Mouse (Mus musculus) myocyte (in vitro differentiated cells): ENCODE results near the gene Pde7b. TPM values are rescaled to one million over a fixed set of nuclear protein-coding genes. Genes with fewer than 3 reads are reported as not detected.

Experiments used
- H3K27me3 ChIP-seq: one replicate; pipeline ENCODE4 v1.6.1; 2011; ENCODE audit not compliant: control insufficient read depth, insufficient read depth, insufficient read length
- H3K36me3 ChIP-seq: one replicate; pipeline ENCODE4 v1.6.1; 2011; ENCODE audit not compliant: control insufficient read depth, insufficient read depth
- H3K4me2 ChIP-seq: one replicate; pipeline ENCODE4 v1.6.1; 2011; ENCODE audit warnings: low read depth, control low read depth
- H3K4me3 ChIP-seq: one replicate; pipeline ENCODE4 v1.5.1; 2011; ENCODE audit warnings: mild to moderate bottlenecking, control low read depth, moderate library complexity
- H3K79me2 ChIP-seq: one replicate; pipeline ENCODE4 v1.6.1; 2011; ENCODE audit not compliant: control insufficient read depth, insufficient read depth
- H3ac ChIP-seq: one replicate; pipeline ENCODE4 v1.6.1; 2011; ENCODE audit not compliant: control insufficient read depth, insufficient read length
- CEBPB ChIP-seq: IDR thresholded peaks from 2 replicates; pipeline ENCODE4 v1.6.1; 2011; ENCODE audit warnings: mild to moderate bottlenecking, moderate library complexity; ENCODE audit not compliant: poor library complexity, insufficient read depth, severe bottlenecking
- E2F4 ChIP-seq: IDR thresholded peaks from one replicate; pipeline ENCODE4 v1.6.1; 2011; ENCODE audit warnings: mild to moderate bottlenecking, control low read depth, moderate library complexity; ENCODE audit not compliant: insufficient read depth
- MAX ChIP-seq: IDR thresholded peaks from one replicate; pipeline ENCODE4 v1.6.1; 2011; ENCODE audit warnings: low read depth, mild to moderate bottlenecking, control low read depth
- MYOD1 ChIP-seq, 3 experiments: IDR thresholded peaks; one replicate each; pipeline ENCODE4 v1.6.1; 2011; ENCODE audit warnings: control low read depth in 2 of 3, low read depth in 2 of 3, mild to moderate bottlenecking in 2 of 3, moderate library complexity in 1 of 3; ENCODE audit not compliant: insufficient read length in 2 of 3, control insufficient read depth in 1 of 3
- MYOG ChIP-seq, 3 experiments: IDR thresholded peaks; one replicate each; pipeline ENCODE4 v1.6.1; 2011; ENCODE audit warnings: control low read depth in 2 of 3, low read depth in 2 of 3, mild to moderate bottlenecking in 2 of 3; ENCODE audit not compliant: insufficient read length in 2 of 3, control insufficient read depth in 1 of 3, insufficient read depth in 1 of 3
- POLR2A ChIP-seq: IDR thresholded peaks from one replicate; pipeline ENCODE4 v1.6.1; 2011; ENCODE audit warnings: low read depth, mild to moderate bottlenecking, control low read depth, moderate library complexity; ENCODE audit not compliant: insufficient read length
- POLR2AphosphoS2 ChIP-seq: IDR thresholded peaks from one replicate; pipeline ENCODE4 v1.6.1; 2011; ENCODE audit warnings: low read depth, control low read depth; ENCODE audit not compliant: insufficient read length
- REST ChIP-seq: IDR thresholded peaks from one replicate; pipeline ENCODE4 v1.6.1; 2011; ENCODE audit warnings: mild to moderate bottlenecking, control low read depth, moderate library complexity; ENCODE audit not compliant: insufficient read depth, insufficient read length
- SRF ChIP-seq: IDR thresholded peaks from one replicate; pipeline ENCODE4 v1.6.1; 2011; ENCODE audit warnings: low read depth; ENCODE audit not compliant: control insufficient read depth, insufficient read length
- TCF12 ChIP-seq: IDR thresholded peaks from one replicate; pipeline ENCODE4 v1.6.1; 2011; ENCODE audit warnings: mild to moderate bottlenecking, control low read depth; ENCODE audit not compliant: poor library complexity, insufficient read depth, severe bottlenecking
- TCF3 ChIP-seq: IDR thresholded peaks from one replicate; pipeline ENCODE4 v1.6.1; 2011; ENCODE audit warnings: low read depth, control low read depth; ENCODE audit not compliant: insufficient read length
- USF1 ChIP-seq: IDR thresholded peaks from one replicate; pipeline ENCODE4 v1.6.1; 2011; ENCODE audit warnings: low read depth, mild to moderate bottlenecking, control low read depth, moderate library complexity
- polyA plus RNA-seq: library from polyadenylated mRNA; unstranded; fragments of >200 nt; fragmentation: generic; extraction: Trizol; gene quantifications from one replicate; pipeline ENCODE4 v1.2.1, GENCODE M21; 2012; ENCODE audit warnings: missing spikeins

The Pde7b gene
- polyA plus RNA-seq, 1 experiment: 0.16 TPM

DNA sequence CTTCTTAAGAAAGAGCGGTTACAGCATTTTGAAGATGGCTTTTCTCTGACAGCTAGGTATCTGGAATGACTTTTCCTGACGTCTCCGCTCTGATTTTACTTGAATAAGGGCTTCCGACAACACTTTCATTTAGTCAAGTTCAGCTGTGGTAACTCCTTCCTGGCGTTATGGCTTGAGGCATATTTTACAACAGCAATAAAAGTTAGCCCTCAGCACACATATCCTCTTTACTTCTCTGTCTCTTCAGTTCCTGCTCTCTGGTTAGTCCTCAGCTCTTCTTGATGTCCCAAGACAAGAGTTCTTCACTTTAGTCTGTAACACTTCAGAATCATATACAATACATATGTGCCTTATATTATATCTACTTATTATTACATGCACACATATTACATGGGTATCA is 251.4 kb downstream of the Pde7b start:
- no peaks in the 10 kb centered on the region for H3K36me3 ChIP-seq
- TF ChIP-seq MYOG (IDR thresholded peaks at IDR 0.05; ENCODE audit: control insufficient read depth in 1 of 3, insufficient read depth in 1 of 3, insufficient read length in 2 of 3, low read depth in 2 of 3) (no peak), CEBPB (no peak), TCF12 (no peak), POLR2AphosphoS2 (no peak), USF1 (no peak), REST (no peak), E2F4 (no peak), TCF3 (no peak), SRF (no peak)
- H3K79me2 ChIP-seq: no peaks in the 10 kb centered on the region
- no peak overlapping the region for H3K4me2 ChIP-seq
- no peak overlapping the region for H3K4me3 ChIP-seq
- H3ac ChIP-seq: no peak overlapping the region
- no peaks in the 10 kb centered on the region for H3K27me3 ChIP-seq

DNA sequence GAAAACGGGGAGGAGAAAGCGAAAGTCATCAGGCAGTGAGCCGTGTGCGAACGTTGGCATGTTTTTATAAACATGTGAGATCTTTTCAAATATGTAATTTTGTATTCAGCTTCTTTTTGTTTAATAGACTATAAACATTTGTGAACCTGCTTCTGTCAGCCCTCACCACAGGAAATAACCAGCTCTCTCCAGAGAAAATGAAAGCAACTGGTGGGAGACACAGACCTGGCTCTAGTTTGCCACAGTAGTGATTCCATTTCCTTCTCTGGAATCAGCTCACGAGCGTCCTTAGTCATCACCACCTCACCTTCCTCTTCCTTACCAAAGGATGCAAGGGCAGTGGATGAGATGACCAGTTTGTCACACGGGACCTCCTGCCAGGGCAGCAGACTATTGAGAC is 252.9 kb downstream of the Pde7b start:
- H3K27me3 ChIP-seq: no peaks in the 10 kb centered on the region
- TF ChIP-seq POLR2AphosphoS2 (no peak), POLR2A (no peak), USF1 (no peak), SRF (no peak), MAX (no peak), MYOD1 (IDR thresholded peaks at IDR 0.05; ENCODE audit: control insufficient read depth in 1 of 3, insufficient read length in 2 of 3, low read depth in 2 of 3) (no peak), TCF3 (no peak), REST (no peak), E2F4 (no peak), MYOG (IDR thresholded peaks at IDR 0.05; ENCODE audit: control insufficient read depth in 1 of 3, insufficient read depth in 1 of 3, insufficient read length in 2 of 3, low read depth in 2 of 3) (no peak), CEBPB (no peak), TCF12 (no peak)
- no peak overlapping the region for H3K4me3 ChIP-seq
- H3K36me3 ChIP-seq: no peaks in the 10 kb centered on the region
- H3K79me2 ChIP-seq: no peaks in the 10 kb centered on the region
- H3K4me2 ChIP-seq: peak overlapping the region; percentile 44
- no peak overlapping the region for H3ac ChIP-seq

DNA sequence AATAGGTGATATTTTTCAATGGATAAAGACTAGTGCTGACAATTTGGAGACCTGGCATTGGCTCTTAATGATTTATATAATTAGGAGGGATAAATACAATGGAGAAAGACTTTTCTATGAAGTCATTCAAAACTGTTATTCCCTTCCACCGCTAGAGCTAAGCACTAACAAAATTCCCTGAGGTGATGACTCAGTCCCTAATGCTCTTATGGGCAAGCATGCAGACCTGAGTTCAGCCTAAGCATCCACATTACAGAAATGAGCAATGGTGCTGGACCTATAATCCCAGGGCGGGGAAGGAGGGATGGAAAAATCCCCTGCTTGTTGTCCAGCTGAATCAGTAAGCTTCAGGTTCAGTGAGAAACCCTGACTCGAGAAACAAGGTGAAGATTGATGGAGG is 260.2 kb downstream of the Pde7b start:
- Histone ChIP-seq H3K27me3 (no peaks in the 10 kb centered on the region), H3K79me2 (no peaks in the 10 kb centered on the region), H3ac (no peak overlapping the region), H3K4me3 (no peak overlapping the region), H3K4me2 (no peak overlapping the region), H3K36me3 (no peaks in the 10 kb centered on the region)
- TF ChIP-seq MYOG (IDR thresholded peaks at IDR 0.05; ENCODE audit: control insufficient read depth in 1 of 3, insufficient read depth in 1 of 3, insufficient read length in 2 of 3, low read depth in 2 of 3) (no peak), SRF (no peak), MAX (no peak), POLR2AphosphoS2 (no peak), MYOD1 (IDR thresholded peaks at IDR 0.05; ENCODE audit: control insufficient read depth in 1 of 3, insufficient read length in 2 of 3, low read depth in 2 of 3) (no peak), TCF3 (no peak), CEBPB (no peak), E2F4 (no peak), USF1 (no peak), POLR2A (no peak), TCF12 (no peak), REST (no peak)

DNA sequence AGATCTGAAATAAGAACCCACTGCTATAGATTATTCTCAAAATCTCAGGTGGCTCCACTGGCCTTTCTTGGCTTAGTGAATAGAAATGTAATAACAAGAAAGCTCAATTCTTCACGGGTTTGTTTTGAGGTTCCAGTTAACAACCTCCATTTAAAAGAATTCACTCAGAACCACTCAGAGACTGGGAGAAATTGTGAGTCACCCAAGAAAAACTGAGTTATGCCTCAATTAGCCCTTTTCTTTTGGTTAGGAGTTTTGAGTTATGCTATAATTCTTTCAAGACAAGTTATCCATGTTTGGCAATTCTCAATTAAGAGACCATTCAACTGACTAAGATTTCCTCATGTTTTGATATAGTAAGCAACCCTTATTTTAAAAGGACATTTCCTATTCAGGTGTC is 260.9 kb downstream of the Pde7b start:
- no peak overlapping the region for H3K4me2 ChIP-seq
- H3K36me3 ChIP-seq: no peaks in the 10 kb centered on the region
- TF ChIP-seq POLR2AphosphoS2 (no peak), MYOD1 (IDR thresholded peaks at IDR 0.05; ENCODE audit: control insufficient read depth in 1 of 3, insufficient read length in 2 of 3, low read depth in 2 of 3) (no peak), SRF (no peak), MYOG (IDR thresholded peaks at IDR 0.05; ENCODE audit: control insufficient read depth in 1 of 3, insufficient read depth in 1 of 3, insufficient read length in 2 of 3, low read depth in 2 of 3) (no peak), USF1 (no peak), TCF12 (no peak), TCF3 (no peak), POLR2A (no peak), REST (no peak), E2F4 (no peak), CEBPB (no peak), MAX (no peak)
- H3K27me3 ChIP-seq: no peaks in the 10 kb centered on the region
- H3K79me2 ChIP-seq: no peaks in the 10 kb centered on the region
- no peak overlapping the region for H3ac ChIP-seq
- H3K4me3 ChIP-seq: no peak overlapping the region

DNA sequence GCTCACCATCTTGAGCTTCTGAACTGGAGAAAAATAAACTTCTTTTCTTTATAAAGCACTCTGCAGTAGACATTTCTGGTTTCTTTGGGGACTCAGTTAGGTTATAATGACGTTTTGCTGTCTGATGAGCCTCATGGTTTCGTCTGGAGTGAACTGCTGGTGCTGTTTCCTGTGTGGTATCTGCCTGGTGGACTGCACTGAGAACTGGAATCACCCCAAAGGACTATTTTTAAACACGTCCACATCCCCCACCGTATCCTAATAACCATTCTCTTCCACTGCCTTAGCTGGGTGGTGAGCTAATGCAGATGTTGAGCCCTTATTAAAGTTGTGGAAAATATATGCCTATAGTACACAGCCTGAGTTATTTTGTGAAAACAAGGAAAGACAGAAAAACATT is 262.3 kb downstream of the Pde7b start:
- no peaks in the 10 kb centered on the region for H3K36me3 ChIP-seq
- TF ChIP-seq TCF3 (no peak), POLR2A (no peak), E2F4 (no peak), MYOG (IDR thresholded peaks at IDR 0.05; ENCODE audit: control insufficient read depth in 1 of 3, insufficient read depth in 1 of 3, insufficient read length in 2 of 3, low read depth in 2 of 3) (no peak), MAX (no peak), SRF (no peak), REST (no peak), TCF12 (no peak), MYOD1 (IDR thresholded peaks at IDR 0.05; ENCODE audit: control insufficient read depth in 1 of 3, insufficient read length in 2 of 3, low read depth in 2 of 3) (no peak), USF1 (no peak), CEBPB (no peak), POLR2AphosphoS2 (no peak)
- H3K4me3 ChIP-seq: no peak overlapping the region
- H3K4me2 ChIP-seq: no peak overlapping the region
- no peaks in the 10 kb centered on the region for H3K79me2 ChIP-seq
- no peak overlapping the region for H3ac ChIP-seq
- no peaks in the 10 kb centered on the region for H3K27me3 ChIP-seq
